27 mouse cellular contexts compared by ENCODE assay signal in the genomic region with DNA sequence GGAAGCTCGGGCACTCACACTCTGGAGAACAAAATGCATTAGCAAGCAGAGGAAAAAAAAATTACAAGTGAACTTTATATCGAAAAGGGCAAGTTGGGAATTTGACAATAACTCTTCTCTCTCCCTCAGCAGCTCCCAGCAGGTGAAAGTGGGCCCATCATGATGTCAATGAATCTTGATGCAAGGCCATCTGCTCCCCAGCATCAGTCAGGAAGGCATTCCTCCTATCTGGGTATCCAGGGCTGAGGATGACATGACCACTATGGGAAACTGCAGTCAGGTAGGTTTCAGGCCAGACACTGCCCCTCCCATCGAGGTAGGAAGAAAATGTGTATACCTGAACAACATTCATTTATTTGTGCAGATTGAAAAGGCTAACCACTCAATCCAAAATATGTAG.
"Had no signal": no experiment of that assay in that cellular context is flagged by ENCODE, and none has a peak within 500 bp of the region (broad histone marks: within the 10 kb centered on the region; RNA-seq: fewer than 3 reads in every experiment).

No protein-coding gene starts in this region.

- H3K9ac ChIP-seq: heart, embryonic 12.5 days; hindbrain, embryonic 12.5 days; hindbrain, embryonic 14.5 days; intestine, embryonic 15.5 days; kidney, embryonic 15.5 days; limb, embryonic 13.5 days; limb, embryonic 15.5 days; liver, embryonic 12.5 days; liver, embryonic 14.5 days had no signal

- H3K4me2 ChIP-seq: heart, embryonic 12.5 days; hindbrain, embryonic 12.5 days; hindbrain, embryonic 14.5 days; intestine, embryonic 15.5 days; kidney, embryonic 15.5 days; limb, embryonic 13.5 days; limb, embryonic 15.5 days; liver, embryonic 12.5 days had no signal

- H3K27me3 ChIP-seq: heart, embryonic 12.5 days; hindbrain, embryonic 12.5 days; intestine, embryonic 15.5 days; kidney, embryonic 15.5 days; limb, embryonic 13.5 days; limb, embryonic 15.5 days; liver, embryonic 12.5 days had no signal

- H3K4me3 ChIP-seq: heart, embryonic 10.5 days; heart, embryonic 12.5 days; hindbrain, embryonic 10.5 days; hindbrain, embryonic 12.5 days; intestine, embryonic 15.5 days; kidney, embryonic 15.5 days; limb, embryonic 13.5 days; limb, embryonic 15.5 days; liver, embryonic 12.5 days had no signal

- H3K27ac ChIP-seq: heart, embryonic 10.5 days; hindbrain, embryonic 10.5 days; hindbrain, embryonic 12.5 days; hindbrain, embryonic 14.5 days; intestine, embryonic 15.5 days; kidney, embryonic 15.5 days; kidney, postnatal 0 days; limb, embryonic 13.5 days; limb, embryonic 15.5 days; liver, embryonic 12.5 days; liver, embryonic 14.5 days had no signal

- ATAC-seq: hindbrain, embryonic 16.5 days; inflammation-experienced regulatory T-cells, adult 6 months; intestine, embryonic 15.5 days; intestine, postnatal 0 days; liver, embryonic 12.5 days had no signal

- H3K36me3 ChIP-seq: heart, embryonic 10.5 days; heart, embryonic 12.5 days; hindbrain, embryonic 10.5 days; hindbrain, embryonic 12.5 days; intestine, embryonic 15.5 days; kidney, embryonic 15.5 days; limb, embryonic 13.5 days; limb, embryonic 15.5 days; liver, embryonic 12.5 days had no signal

- H3K9me3 ChIP-seq: heart, embryonic 10.5 days; heart, embryonic 12.5 days; hindbrain, embryonic 10.5 days; hindbrain, embryonic 12.5 days; intestine, embryonic 15.5 days; kidney, embryonic 15.5 days; limb, embryonic 13.5 days; limb, embryonic 15.5 days; liver, embryonic 12.5 days had no signal

- H3K4me1 ChIP-seq: heart, embryonic 12.5 days; hindbrain, embryonic 10.5 days; hindbrain, embryonic 12.5 days; intestine, embryonic 15.5 days; kidney, embryonic 15.5 days; limb, embryonic 13.5 days; limb, embryonic 15.5 days; liver, embryonic 12.5 days had no signal

- DNase-seq: gastrocnemius, postnatal 10 days; gastrocnemius, postnatal 25 days; heart, adult 18-20 months; heart, postnatal 10 days; heart, postnatal 4 days; kidney, adult 18-20 months; kidney, adult 8-10 months; kidney, postnatal 36 days; layer of hippocampus, adult 9-11 months; layer of hippocampus, postnatal 36 days; left cerebral cortex, postnatal 4 days; lung, adult 18-20 months had no signal
